Mouse (Mus musculus) heart, postnatal 36 days (tissue): Measurements from ENCODE around the gene Taf5. TPM values are rescaled to one million over a fixed set of nuclear protein-coding genes. Genes with fewer than 3 reads are reported as not detected.

Experiments used
- DNase-seq, 2 experiments: peaks; one replicate each; pipeline ENCODE4 v3.0.0; 2021 to 2022
- intact Hi-C: fragments of 180-260 bp; cut with DNase I; formaldehyde crosslinking; loops from one replicate; pipeline ENCODE4 v1.15.1; 2025
- total RNA-seq, 2 experiments: library from RNA; stranded (reverse); gene quantifications; 2 replicates each; pipeline ENCODE4 v1.2.3; 2021

The Taf5 gene
- total RNA-seq, 2 experiments from 2014 or later = 3.0 to 3.3 TPM

- DNase-seq = no peak
- intact Hi-C loops = no loop called here
Observed at GRCm38 (mm10) chr19:47057684-47058083, 9.9 kb upstream of the Taf5 start.

GRCm38 (mm10) chr19:47065860-47066259 is 1.7 kb upstream of the Taf5 start:
- intact Hi-C loops = no loop called here
- DNase-seq = no peak

GRCm38 (mm10) chr19:47067924-47068611 is 522 bp downstream of the Taf5 start:
- DNase-seq = peak; percentile 82 to 83
- intact Hi-C loops = loop anchor here (1.0 kb wide), 1 partner anchor 22 kb away; the partner anchor contains the start of genes Pdcd11 and Usmg5

GRCm38 (mm10) chr19:47088226-47088625 is 20.7 kb downstream of the Taf5 start:
- intact Hi-C loops = no loop called here
- DNase-seq = no peak

- intact Hi-C loops = loop anchor here (1.0 kb wide), 1 partner anchor 22 kb away; no protein-coding TSS in a partner anchor
- DNase-seq = no peak
Observed at GRCm38 (mm10) chr19:47089718-47090525, 22.4 kb downstream of the Taf5 start.

GRCm38 (mm10) chr19:47090550-47091156 is 23.1 kb downstream of the Taf5 start, which contains the start of the genes Usmg5 and Pdcd11:
TSS of gene Usmg5 (minus strand) at chr19:47090647.
TSS of gene Pdcd11 (plus strand) at chr19:47090768.
- peak; percentile 94 to 96 for DNase-seq
- intact Hi-C loops = loop anchor here (1.0 kb wide), 1 partner anchor 22 kb away; no protein-coding TSS in a partner anchor

- intact Hi-C loops = no loop called here
Observed at GRCm38 (mm10) chr19:47101080-47101479, 33.5 kb downstream of the Taf5 start.

GRCm38 (mm10) chr19:47104641-47105271 is 37.2 kb downstream of the Taf5 start:
- no peak for DNase-seq
- intact Hi-C loops = no loop called here

More at GRCm38 (mm10) chr19:47101080-47101479, 33.5 kb downstream of the Taf5 start:
- DNase-seq = no peak

- no peak for DNase-seq
- intact Hi-C loops = no loop called here
Observed at GRCm38 (mm10) chr19:47118634-47119033, 51.1 kb downstream of the Taf5 start.

GRCm38 (mm10) chr19:47121054-47121453 is 53.5 kb downstream of the Taf5 start:
- intact Hi-C loops = loop anchor here (1.0 kb wide), 1 partner anchor 47 kb away; no protein-coding TSS in a partner anchor
- no peak for DNase-seq

GRCm38 (mm10) chr19:47122802-47123201 is 55.3 kb downstream of the Taf5 start:
- peak in 1 of 2 experiments; percentile 58 for DNase-seq
- intact Hi-C loops = no loop called here

- intact Hi-C loops = no loop called here
Observed at GRCm38 (mm10) chr19:47128164-47128563, 60.6 kb downstream of the Taf5 start.

GRCm38 (mm10) chr19:47128835-47129234 is 61.3 kb downstream of the Taf5 start:
- intact Hi-C loops = no loop called here
- no peak for DNase-seq

More at GRCm38 (mm10) chr19:47128164-47128563, 60.6 kb downstream of the Taf5 start:
- DNase-seq = no peak

GRCm38 (mm10) chr19:47130551-47131125 is 63.1 kb downstream of the Taf5 start:
- no peak for DNase-seq
- intact Hi-C loops = no loop called here

Other genes starting within 250 kb of the Taf5 start
- not detected for gene Ina, start 53.0 kb upstream of the Taf5 start, total RNA-seq
- gene Nt5c2, start 52.6 kb upstream of the Taf5 start, total RNA-seq = 10 to 100 TPM; 59.6 to 61.2 TPM
- gene Pcgf6, start 16.8 kb upstream of the Taf5 start, total RNA-seq = 1 to 10 TPM; 3.0 to 3.4 TPM
- gene Usmg5, start 22.9 kb downstream of the Taf5 start, total RNA-seq = 1,000 to 10,000 TPM; 2,349 to 2,453 TPM
- gene Pdcd11, start 23.0 kb downstream of the Taf5 start, total RNA-seq = 10 to 100 TPM; 10.3 to 10.8 TPM
- gene Calhm2, start 70.5 kb downstream of the Taf5 start, total RNA-seq = 1 to 10 TPM; 4.0 to 4.6 TPM
- gene Calhm1, start 76.5 kb downstream of the Taf5 start, total RNA-seq = not detected
- gene Calhm3, start 90.0 kb downstream of the Taf5 start, total RNA-seq = not detected
- 1 to 10 TPM in 1 of 2 experiments, under 1 TPM in 1; 0.92 to 1.2 TPM for gene Neurl1a, start 111.1 kb downstream of the Taf5 start, total RNA-seq